Mouse (Mus musculus) left cerebral cortex, adult 2 months (tissue): Measurements from ENCODE around the gene 5730596B20Rik. TPM values are rescaled to one million over a fixed set of nuclear protein-coding genes. Genes with fewer than 3 reads are reported as not detected.

Experiments
- DNase-seq, 2 experiments: peaks; one replicate each; pipeline ENCODE4 v3.0.0; 2021 to 2022; ENCODE audit warnings: low spot score in 2 of 2, mixed read lengths in 1 of 2; ENCODE audit errors: extremely low spot score in 1 of 2
- H3K27ac ChIP-seq: fragments of 200-600 bp; 2 replicates; pipeline ENCODE4 v1.8.1; 2022
- H3K4me3 ChIP-seq: fragments of 200-600 bp; 2 replicates; pipeline ENCODE4 v1.8.1; 2022
- CTCF ChIP-seq: fragments of 200-600 bp; IDR thresholded peaks from 2 replicates; pipeline ENCODE4 v1.8.1; 2022; ENCODE audit warnings: antibody characterized with exemption, mild to moderate bottlenecking, moderate library complexity
- intact Hi-C: fragments of 180-260 bp; cut with DNase I; formaldehyde crosslinking; loops from one replicate; pipeline ENCODE4 v1.15.1; 2025
- total RNA-seq, 2 experiments: library from RNA; stranded (reverse); gene quantifications; 2 replicates each; pipeline ENCODE4 v1.2.3; 2021

Gene 5730596B20Rik
- total RNA-seq, 2 experiments from 2014 or later, result not detected

DNA sequence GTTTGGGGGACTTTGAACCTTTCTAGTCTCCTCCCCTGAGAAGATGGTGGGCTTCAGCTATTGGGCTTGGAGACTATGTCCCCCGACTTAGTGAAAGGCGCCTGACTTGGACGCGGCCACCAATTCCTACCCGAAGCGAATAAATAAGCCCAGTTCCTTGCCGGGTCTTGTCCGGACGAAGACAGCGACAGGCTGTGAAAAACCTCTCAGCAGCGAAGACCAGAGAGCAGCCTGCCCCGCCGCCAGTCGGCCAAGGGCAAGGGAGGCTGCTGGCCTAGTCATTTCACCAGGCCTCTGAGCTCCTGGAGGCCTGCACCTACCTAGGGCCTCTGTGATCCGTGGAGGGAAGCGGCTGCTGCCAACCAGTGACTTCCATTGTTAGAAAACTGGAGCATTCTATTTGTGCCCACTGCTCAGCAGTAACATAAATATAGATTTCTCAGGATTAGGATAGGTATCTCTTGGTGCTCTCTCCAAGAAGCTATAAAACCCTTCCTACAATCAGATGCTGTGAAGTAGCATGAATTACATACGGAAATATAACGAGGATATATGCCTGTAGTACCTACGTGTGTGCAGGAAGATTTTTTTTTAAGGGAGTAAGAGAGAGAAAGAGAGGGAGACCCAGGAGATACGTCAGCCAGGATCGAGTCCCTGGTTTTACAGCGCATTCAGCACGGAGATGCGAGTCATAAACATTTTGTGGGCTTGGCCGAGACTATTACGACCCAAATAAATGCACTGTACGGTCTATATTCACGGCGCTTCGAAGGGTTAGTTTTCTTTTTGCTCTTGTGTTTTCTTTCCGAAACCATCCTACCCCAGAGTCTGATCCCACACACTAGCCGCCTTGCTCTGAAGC, 42.9 kb downstream of the 5730596B20Rik start:
- no peak for DNase-seq
- intact Hi-C loops, result loop anchor here (2.0 to 10.0 kb wide), 3 partner anchors 345 to 1413 kb away; no protein-coding TSS in a partner anchor

DNA sequence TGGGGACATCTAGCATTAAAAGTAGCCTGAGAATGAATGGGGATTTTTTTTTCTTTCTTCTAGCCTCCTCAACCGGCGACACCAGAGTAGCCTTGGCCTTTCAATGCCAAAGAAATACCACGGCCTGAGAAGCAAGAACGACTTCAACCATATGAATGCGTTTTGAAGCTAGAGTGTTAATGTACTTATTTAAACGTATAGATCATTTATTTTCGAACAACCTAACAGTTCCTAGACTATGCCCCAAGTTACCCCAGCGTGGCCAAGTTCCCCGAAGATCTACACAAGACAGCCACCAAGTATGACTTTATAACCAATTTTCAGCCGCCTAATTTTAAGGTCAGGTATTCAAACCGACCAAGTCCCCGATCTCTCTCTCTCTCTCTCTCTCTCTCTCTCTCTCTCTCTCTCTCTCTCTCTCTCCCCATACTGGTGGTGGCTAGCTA, 43.6 kb downstream of the 5730596B20Rik start:
- Histone ChIP-seq H3K27ac (no peak overlapping the region), H3K4me3 (peak overlapping the region; percentile 53; the same call in 1 of the 2 replicates)
- DNase-seq, result no peak
- no peak for TF ChIP-seq CTCF
- intact Hi-C loops, result loop anchor here (1.0 to 10.0 kb wide), 4 partner anchors 346 to 1414 kb away; no protein-coding TSS in a partner anchor

More for the DNA sequence above, 42.9 kb downstream of the 5730596B20Rik start:
- no peak overlapping the region for H3K27ac ChIP-seq
- TF ChIP-seq CTCF, result no peak
- H3K4me3 ChIP-seq, result no peak overlapping the region

- no peak within 1 kb of the TSS for H3K27ac ChIP-seq
- DNase-seq, result peak; percentile 82
- peak within 1 kb of the TSS; percentile 53 for H3K4me3 ChIP-seq
- intact Hi-C loops, result loop anchor here (1.0 to 10.0 kb wide), 4 partner anchors 347 to 1414 kb away; no protein-coding TSS in a partner anchor
- TF ChIP-seq CTCF, result peak; percentile 100
These were observed 44.2 kb downstream of the 5730596B20Rik start, which contains the start of gene Hoxa7 for GRCm38 (mm10) chr6:52221337-52221992. Hoxa7 (minus strand) TSS chr6:52221854.

- intact Hi-C loops, result loop anchor here (1.0 to 10.0 kb wide), 4 partner anchors 347 to 1415 kb away; no protein-coding TSS in a partner anchor
- Histone ChIP-seq H3K4me3 (peak overlapping the region; percentile 53), H3K27ac (no peak overlapping the region)
- no peak for TF ChIP-seq CTCF
- DNase-seq, result no peak
These were observed 44.8 kb downstream of the 5730596B20Rik start for GRCm38 (mm10) chr6:52221993-52222685.

DNA sequence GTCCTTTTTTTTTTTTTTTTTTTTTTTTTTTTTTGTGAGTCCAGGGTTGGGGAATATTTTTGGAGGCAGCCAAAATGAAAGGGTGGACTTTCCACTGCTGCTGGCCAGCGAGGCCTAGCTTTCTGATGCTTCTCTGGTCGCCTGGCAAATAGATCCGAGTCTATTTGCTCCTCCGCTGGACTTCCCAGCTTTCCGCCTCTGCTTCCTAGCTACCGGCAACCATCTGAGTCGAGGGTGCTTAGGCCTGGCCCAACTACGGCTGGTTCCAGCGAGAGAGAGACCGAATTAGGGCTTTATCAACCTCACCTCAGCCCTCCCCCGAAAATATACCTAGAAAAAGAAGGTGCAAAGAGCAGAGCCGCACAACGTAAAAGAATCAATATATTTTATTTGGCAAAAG, 45.4 kb downstream of the 5730596B20Rik start:
- no peak for DNase-seq
- Histone ChIP-seq H3K4me3 (no peak overlapping the region), H3K27ac (no peak overlapping the region)
- no peak for TF ChIP-seq CTCF
- intact Hi-C loops, result loop anchor here (5.0 to 10.0 kb wide), 2 partner anchors 838 to 1415 kb away; no protein-coding TSS in a partner anchor

- H3K27ac ChIP-seq, result no peak overlapping the region
- H3K4me3 ChIP-seq, result no peak overlapping the region
- TF ChIP-seq CTCF, result no peak
- no peak for DNase-seq
- intact Hi-C loops, result loop anchor here (5.0 to 10.0 kb wide), 2 partner anchors 839 to 1417 kb away; no protein-coding TSS in a partner anchor
These were observed 46.9 kb downstream of the 5730596B20Rik start for GRCm38 (mm10) chr6:52223939-52224760.

- intact Hi-C loops, result loop anchor here (5.0 to 10.0 kb wide), 2 partner anchors 840 to 1418 kb away; no protein-coding TSS in a partner anchor
- DNase-seq, result no peak
- H3K4me3 ChIP-seq, result no peak overlapping the region
- no peak for TF ChIP-seq CTCF
- no peak overlapping the region for H3K27ac ChIP-seq
These were observed 47.8 kb downstream of the 5730596B20Rik start for GRCm38 (mm10) chr6:52224895-52225611.

DNA sequence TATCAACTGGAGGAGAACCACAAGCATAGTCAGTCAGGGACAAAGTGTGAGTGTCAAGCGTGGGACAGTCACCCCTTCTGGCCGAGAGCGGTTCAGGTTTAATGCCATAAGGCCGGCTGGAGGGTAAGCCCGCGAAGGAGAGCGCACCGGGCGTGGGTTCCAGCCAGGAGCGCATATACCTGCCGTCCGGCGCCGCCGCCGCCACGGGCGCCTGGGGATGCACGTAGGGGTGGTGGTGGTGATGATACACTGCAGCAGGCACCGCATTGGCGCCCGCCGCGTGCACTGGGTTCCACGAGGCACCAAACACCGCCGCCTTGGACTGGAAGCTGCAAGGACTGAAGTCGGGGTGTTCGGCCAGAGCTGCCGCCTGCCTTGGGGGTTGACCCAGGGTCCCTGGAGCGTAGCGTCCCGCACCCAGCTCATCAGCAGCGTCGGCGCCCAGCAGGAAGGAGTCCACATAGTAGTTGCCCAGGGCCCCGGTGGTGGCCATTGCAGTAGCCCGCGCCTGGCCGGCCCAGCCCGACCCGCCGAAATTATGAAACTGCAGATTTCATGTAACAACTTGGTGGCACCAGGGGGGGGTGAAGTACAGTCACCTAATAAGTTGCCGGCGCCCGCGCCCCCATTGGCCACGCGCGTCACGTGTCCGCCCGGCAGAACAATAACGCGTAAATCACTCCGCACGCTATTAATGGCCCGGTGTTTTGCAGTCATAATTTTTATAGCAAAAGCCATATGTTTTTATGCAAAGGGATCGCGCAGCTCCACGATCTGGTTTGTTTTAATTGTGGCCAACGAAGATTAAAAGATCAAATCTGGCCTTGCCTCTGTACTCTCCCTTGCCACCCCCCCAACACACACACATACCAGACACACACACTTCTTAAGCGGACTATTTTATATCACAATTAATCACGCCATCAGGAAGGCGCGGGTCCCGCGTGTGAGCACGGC, 48.6 kb downstream of the 5730596B20Rik start:
- Histone ChIP-seq H3K4me3 (no peak overlapping the region), H3K27ac (no peak overlapping the region)
- DNase-seq, result no peak
- TF ChIP-seq CTCF, result no peak
- intact Hi-C loops, result loop anchor here (10.0 kb wide), 1 partner anchor 841 kb away; no protein-coding TSS in a partner anchor
